Mouse (Mus musculus): ENCODE results near the gene Dis3l2.

Dis3l2 gene

GRCm38 (mm10) chr1:86914697-86915096, 211.1 kb downstream of the Dis3l2 start:
- peak; percentile 21 for DNase-seq (ENCODE audit: low read depth, low spot score)

GRCm38 (mm10) chr1:86916355-86916984, 212.9 kb downstream of the Dis3l2 start:
- DNase-seq (ENCODE audit: low read depth, low spot score) = no peak

- no peak for DNase-seq (ENCODE audit: low read depth, low spot score)
Measured at GRCm38 (mm10) chr1:86925776-86926175, 222.2 kb downstream of the Dis3l2 start.

- no peak for DNase-seq (ENCODE audit: low read depth, low spot score)
Measured at GRCm38 (mm10) chr1:86931606-86932379, 228.2 kb downstream of the Dis3l2 start.

- no peak for DNase-seq (ENCODE audit: low read depth, low spot score)
Measured at GRCm38 (mm10) chr1:86932810-86933209, 229.2 kb downstream of the Dis3l2 start.

- DNase-seq (ENCODE audit: low read depth, low spot score) = no peak
Measured at GRCm38 (mm10) chr1:86933656-86934055, 230.0 kb downstream of the Dis3l2 start.

- no peak for DNase-seq (ENCODE audit: low read depth, low spot score)
Measured at GRCm38 (mm10) chr1:86951501-86952205, 248.0 kb downstream of the Dis3l2 start.

- DNase-seq (ENCODE audit: low read depth, low spot score) = no peak
Measured at GRCm38 (mm10) chr1:86955801-86956200, 252.2 kb downstream of the Dis3l2 start.

- no peak for DNase-seq (ENCODE audit: low read depth, low spot score)
Measured at GRCm38 (mm10) chr1:86968261-86968964, 264.8 kb downstream of the Dis3l2 start.

GRCm38 (mm10) chr1:86969173-86969725, 265.6 kb downstream of the Dis3l2 start:
- no peak for DNase-seq (ENCODE audit: low read depth, low spot score)

- DNase-seq (ENCODE audit: low read depth, low spot score) = peak; percentile 16
Measured at GRCm38 (mm10) chr1:86972693-86973092, 269.1 kb downstream of the Dis3l2 start.

- DNase-seq (ENCODE audit: low read depth, low spot score) = no peak
Measured at GRCm38 (mm10) chr1:86977018-86977417, 273.4 kb downstream of the Dis3l2 start.

GRCm38 (mm10) chr1:86986372-86986771, 282.8 kb downstream of the Dis3l2 start:
- no peak for DNase-seq (ENCODE audit: low read depth, low spot score)

- DNase-seq (ENCODE audit: low read depth, low spot score) = no peak
Measured at GRCm38 (mm10) chr1:86992849-86993248, 289.2 kb downstream of the Dis3l2 start.

- DNase-seq (ENCODE audit: low read depth, low spot score) = no peak
Measured at GRCm38 (mm10) chr1:86994023-86994422, 290.4 kb downstream of the Dis3l2 start.

GRCm38 (mm10) chr1:86998051-86998450, 294.4 kb downstream of the Dis3l2 start:
- peak; percentile 13 for DNase-seq (ENCODE audit: low read depth, low spot score)

- no peak for DNase-seq (ENCODE audit: low read depth, low spot score)
Measured at GRCm38 (mm10) chr1:87001365-87001764, 297.8 kb downstream of the Dis3l2 start.

GRCm38 (mm10) chr1:87002545-87003168, 299.0 kb downstream of the Dis3l2 start:
- DNase-seq (ENCODE audit: low read depth, low spot score) = no peak

- no peak for DNase-seq (ENCODE audit: low read depth, low spot score)
Measured at GRCm38 (mm10) chr1:87003169-87003552, 299.6 kb downstream of the Dis3l2 start.

GRCm38 (mm10) chr1:87006425-87006824, 302.8 kb downstream of the Dis3l2 start:
- DNase-seq (ENCODE audit: low read depth, low spot score) = no peak

GRCm38 (mm10) chr1:87008211-87008610, 304.6 kb downstream of the Dis3l2 start:
- DNase-seq (ENCODE audit: low read depth, low spot score) = peak; percentile 65
